Mouse (Mus musculus) mouse trophoblast stem cell (cell line): ENCODE measurements around the gene 1700040F15Rik.
"Not testable (repeated sequence)": the region's sequence is repeated elsewhere in the genome, so short reads cannot be mapped to it uniquely, and the experiment has no call there.

Experiments used
- in situ Hi-C, 2 experiments: fragments of 300-500 bp; cut with MseI, MboI; formaldehyde crosslinking; loops; 2 replicates in 1 of 2; 3 replicates in 1 of 2; pipeline ENCODE4 v1.15.1; 2025

The 1700040F15Rik gene

DNA sequence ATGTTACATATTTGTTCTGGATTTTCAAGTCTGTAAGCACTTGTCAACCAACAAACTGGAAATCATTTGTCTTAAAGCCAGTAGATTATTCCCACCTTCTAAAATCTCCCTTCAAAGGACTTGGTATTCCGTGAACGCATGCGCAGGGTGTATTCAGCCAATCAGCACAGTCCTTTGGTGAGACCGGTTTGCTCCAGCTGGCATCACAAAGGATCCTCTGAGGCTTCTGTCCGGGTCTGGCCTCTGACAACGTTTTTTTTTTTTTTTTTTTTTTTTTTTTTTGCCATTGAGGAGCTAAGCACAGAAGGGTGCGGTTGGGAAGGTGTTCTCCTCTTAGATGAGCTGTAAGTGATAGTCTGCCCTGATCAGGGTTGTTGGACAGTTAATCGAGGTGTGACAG is at the start of gene 1700040F15Rik:
Gene 1700040F15Rik (plus strand): TSS at position 301 of the 400 bp plus-strand sequence.
- in situ Hi-C loops: not testable (repeated sequence)
